Mouse (Mus musculus) left cerebral cortex, postnatal 14 days (tissue): ENCODE measurements at regions not wholly inside any gene's neighbourhood (a gene's known extent, or its start where the extent isn't known, plus 50 kb on each side); places are given as distances from the start of the nearest gene placed in this dataset.

Experiments
- DNase-seq, 2 experiments: peaks; one replicate each; pipeline ENCODE4 v3.0.0; 2021 to 2022; ENCODE audit warnings: low spot score in 2 of 2, mixed read lengths in 1 of 2
- intact Hi-C: fragments of 180-260 bp; cut with DNase I; formaldehyde crosslinking; loops from one replicate; pipeline ENCODE4 v1.15.1; 2025

DNA sequence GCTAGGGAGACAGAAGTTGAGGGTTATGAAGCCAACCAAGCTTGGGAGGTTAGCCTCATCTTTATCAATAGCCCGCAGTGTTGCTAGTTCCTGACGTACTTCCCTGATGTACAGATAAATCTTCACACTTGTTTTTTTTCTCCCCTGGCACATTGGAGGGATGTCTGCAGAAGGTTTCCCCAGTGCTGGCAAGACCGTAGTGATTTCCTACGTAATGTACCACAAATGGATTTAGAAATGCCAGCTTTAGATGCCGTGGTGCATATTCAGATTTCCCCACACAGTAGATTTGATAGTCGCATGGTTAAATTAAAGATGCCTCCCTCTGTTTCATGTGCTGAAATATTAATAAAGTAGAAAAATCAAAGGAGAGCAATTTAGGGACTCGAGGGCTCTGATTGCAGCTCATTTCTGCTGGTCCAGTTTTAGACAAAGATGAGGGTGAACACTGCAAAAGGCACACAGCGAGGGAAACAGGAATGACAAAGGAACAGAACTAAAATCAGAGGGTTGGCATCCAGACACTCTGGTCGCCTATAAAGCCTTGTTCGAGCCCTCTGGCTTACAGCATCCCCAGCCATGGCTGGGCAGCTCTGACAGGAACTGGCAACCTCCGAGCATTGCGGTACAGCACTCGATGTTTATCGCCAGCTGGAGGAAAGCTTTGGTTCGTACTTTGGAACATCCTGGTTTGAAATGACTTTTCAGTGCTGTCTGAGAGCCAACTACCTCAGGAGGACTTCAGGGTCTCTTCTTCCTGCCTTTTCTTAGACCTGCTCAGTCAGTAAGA is 94.8 kb upstream of the Phyhipl start:
- DNase-seq, result peak; percentile 45 to 55
- intact Hi-C loops, result loop anchor here (5.0 kb wide), 1 partner anchor 52 kb away; no protein-coding TSS in a partner anchor

- intact Hi-C loops, result no loop called here
- DNase-seq, result no peak
Measured at GRCm38 (mm10) chr10:70746612-70747011, 90.8 kb upstream of the Phyhipl start.

- no peak for DNase-seq
- intact Hi-C loops, result no loop called here
Measured at GRCm38 (mm10) chr10:70741909-70742308, 86.1 kb upstream of the Phyhipl start.

- no peak for DNase-seq
- intact Hi-C loops, result no loop called here
Measured at GRCm38 (mm10) chr10:70740095-70740494, 84.3 kb upstream of the Phyhipl start.

DNA sequence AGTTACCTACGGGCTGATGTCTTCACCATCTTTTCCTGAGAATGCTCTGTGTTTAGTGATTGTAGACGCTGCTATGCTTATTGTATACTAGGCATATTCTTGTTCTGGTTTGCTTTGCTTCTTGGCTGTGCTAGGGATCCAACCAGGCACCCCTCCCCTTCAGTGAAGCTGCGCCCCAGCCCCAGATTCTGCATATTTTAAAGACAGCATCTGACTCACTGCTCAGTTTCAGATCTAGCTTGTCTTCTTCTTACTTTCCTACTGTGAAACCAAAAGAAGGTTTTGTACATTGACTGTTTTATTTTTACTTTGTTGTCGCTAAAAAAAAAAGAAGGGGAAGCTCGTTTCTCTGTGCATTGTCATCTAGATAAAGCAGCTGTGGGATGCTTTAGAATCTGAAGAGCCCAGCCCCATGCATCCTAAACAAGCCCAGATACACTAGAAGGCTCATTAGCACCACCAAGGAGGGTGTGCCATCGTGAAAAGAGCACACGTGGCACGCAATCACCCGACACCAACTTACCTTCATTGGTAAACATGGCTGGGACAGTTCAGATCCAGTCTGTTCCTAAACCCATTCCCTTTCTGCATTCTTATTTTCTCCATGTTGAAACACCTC is 83.7 kb upstream of the Phyhipl start:
- intact Hi-C loops, result no loop called here
- peak in 1 of 2 experiments; percentile 33 for DNase-seq

DNA sequence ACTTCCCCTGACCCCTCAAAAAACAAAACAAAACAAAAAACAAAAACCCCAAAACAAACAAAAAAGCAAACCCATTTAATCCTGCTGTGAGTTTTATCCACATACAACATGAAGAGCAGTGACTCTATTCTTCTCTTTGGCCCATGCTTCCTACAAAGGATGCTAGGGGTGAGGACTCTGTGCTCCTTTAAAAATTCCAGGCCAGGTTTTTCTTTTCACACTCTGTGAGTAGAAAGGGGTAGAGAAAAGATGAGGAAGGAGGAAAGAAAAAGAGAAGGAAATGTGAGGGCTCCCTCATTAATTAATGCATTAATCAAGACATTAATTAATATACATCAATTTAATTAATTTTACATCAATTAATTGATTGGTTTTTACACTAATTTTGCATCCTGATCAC is 82.9 kb upstream of the Phyhipl start:
- intact Hi-C loops, result no loop called here
- DNase-seq, result no peak

GRCm38 (mm10) chr10:70733956-70734355 is 78.2 kb upstream of the Phyhipl start:
- intact Hi-C loops, result no loop called here
- DNase-seq, result no peak

GRCm38 (mm10) chr10:70733478-70733877 is 77.7 kb upstream of the Phyhipl start:
- DNase-seq, result peak; percentile 36 to 37

GRCm38 (mm10) chr10:70725091-70725490 is 69.3 kb upstream of the Phyhipl start:
- no peak for DNase-seq
- intact Hi-C loops, result no loop called here

More at GRCm38 (mm10) chr10:70733478-70733877, 77.7 kb upstream of the Phyhipl start:
- intact Hi-C loops, result no loop called here

GRCm38 (mm10) chr10:70722783-70723182 is 67.0 kb upstream of the Phyhipl start:
- no peak for DNase-seq
- intact Hi-C loops, result no loop called here

DNA sequence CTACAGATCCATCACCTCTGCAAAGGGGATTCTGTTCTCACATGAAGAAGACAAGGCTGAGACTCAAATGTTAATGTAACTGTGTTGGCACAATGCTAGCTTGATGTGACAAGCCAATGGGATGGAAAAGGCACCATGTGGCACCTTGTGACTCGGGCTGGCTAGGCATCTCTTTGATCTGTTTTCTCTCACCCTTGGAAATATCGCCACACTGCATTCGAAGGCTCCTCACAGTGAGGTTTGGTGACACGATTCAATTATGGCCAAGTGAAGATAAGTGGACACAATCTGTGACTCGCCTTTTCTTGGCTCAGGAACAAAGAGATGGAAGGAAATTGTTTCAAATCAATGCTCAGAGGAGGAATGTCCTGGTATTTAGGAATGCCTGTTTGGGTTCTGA is 66.6 kb upstream of the Phyhipl start:
- no peak for DNase-seq
- intact Hi-C loops, result no loop called here

DNA sequence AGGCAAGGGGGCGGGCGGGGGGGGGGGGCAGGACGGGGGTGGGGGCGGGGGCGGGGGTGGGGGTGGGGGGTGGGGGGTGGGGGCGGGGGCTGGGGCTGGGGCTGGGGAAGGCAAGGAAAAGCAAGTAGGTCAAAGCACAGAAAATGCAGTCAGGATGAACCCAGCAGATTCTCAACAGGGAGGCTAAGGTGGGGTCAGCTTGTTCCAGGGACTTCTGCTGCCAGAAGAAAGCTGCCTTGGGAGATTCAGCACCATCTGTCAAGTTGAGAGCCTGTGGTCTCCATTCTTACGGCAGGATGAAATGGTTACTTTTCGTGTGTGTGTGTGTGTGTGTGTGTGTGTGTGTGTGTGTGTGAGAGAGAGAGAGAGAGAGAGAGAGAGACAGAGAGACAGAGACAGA is 61.7 kb upstream of the Phyhipl start:
- intact Hi-C loops, result loop anchor here (2.0 to 5.0 kb wide), 2 partner anchors 85 to 117 kb away; no protein-coding TSS in a partner anchor
- DNase-seq, result no peak

- intact Hi-C loops, result loop anchor here (2.0 to 5.0 kb wide), 2 partner anchors 85 to 116 kb away; no protein-coding TSS in a partner anchor
- peak; percentile 74 to 91 for DNase-seq
Measured at GRCm38 (mm10) chr10:70717025-70717424, 61.3 kb upstream of the Phyhipl start.

GRCm38 (mm10) chr10:70713306-70713705 is 57.5 kb upstream of the Phyhipl start:
- peak; percentile 25 to 30 for DNase-seq

GRCm38 (mm10) chr10:70708806-70709205 is 53.0 kb upstream of the Phyhipl start:
- no peak for DNase-seq
- intact Hi-C loops, result no loop called here

More at GRCm38 (mm10) chr10:70713306-70713705, 57.5 kb upstream of the Phyhipl start:
- intact Hi-C loops, result no loop called here
